Mouse (Mus musculus): ENCODE results near the gene Slc25a15.

DNA sequence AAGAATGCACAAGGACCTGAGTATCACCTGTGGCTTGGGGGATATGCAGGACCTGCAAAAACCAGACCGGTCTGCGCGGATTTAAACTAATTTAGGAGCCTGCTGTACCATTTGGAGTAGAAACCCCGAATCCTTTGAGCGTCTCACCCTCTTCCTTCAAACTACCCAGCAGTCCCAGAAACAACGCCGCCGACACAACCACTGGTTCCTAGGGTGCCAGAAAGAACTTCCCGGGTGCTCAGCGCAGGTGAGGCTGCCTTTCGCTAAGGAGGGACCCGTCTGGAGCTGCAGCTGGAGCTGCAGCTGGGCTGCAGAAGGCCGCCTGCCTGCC, 621 bp downstream of the Slc25a15 start:
- TF ChIP-seq USF1 (IDR thresholded peaks at IDR 0.05; ENCODE audit: low read depth) (no peak), REST (IDR thresholded peaks at IDR 0.05; ENCODE audit: insufficient read depth, insufficient read length) (no peak), POLR2A (IDR thresholded peaks at IDR 0.05; ENCODE audit: insufficient read length, low read depth) (no peak), POLR2AphosphoS2 (IDR thresholded peaks at IDR 0.05; ENCODE audit: insufficient read length, low read depth) (no peak), TCF12 (IDR thresholded peaks at IDR 0.05; ENCODE audit: insufficient read depth, poor library complexity, severe bottlenecking) (no peak), E2F4 (IDR thresholded peaks at IDR 0.05; ENCODE audit: insufficient read depth) (no peak), SRF (IDR thresholded peaks at IDR 0.05; ENCODE audit: control insufficient read depth, insufficient read length, low read depth) (no peak), MAX (IDR thresholded peaks at IDR 0.05; ENCODE audit: low read depth) (no peak), MYOG (IDR thresholded peaks at IDR 0.05; ENCODE audit: control insufficient read depth in 1 of 3, insufficient read depth in 1 of 3, insufficient read length in 2 of 3, low read depth in 2 of 3) (no peak), CEBPB (IDR thresholded peaks at IDR 0.05; ENCODE audit: insufficient read depth, poor library complexity, severe bottlenecking) (no peak)

Data from myocyte (in vitro differentiated cells).